ENCODE assay signal across 9 mouse cellular contexts in the genomic region with DNA sequence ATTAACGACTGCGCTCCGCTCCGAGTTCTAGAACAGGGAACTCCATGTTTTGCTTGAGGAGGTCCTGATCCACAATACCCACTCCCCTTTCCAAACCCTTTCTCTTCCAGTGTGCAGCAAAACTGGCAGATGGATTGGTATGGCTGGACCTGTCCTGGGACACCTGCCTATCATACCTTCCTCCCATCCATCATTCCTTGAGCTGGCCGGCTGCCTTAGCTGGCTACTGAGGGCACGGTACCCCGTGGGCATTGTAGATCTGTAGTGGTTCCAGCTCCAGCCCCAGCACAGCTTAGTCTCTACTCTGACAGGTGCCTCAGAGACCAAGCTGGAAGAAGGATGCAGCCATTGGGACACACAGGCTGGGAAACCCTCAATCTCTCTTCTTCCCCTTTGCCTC. TPM values are rescaled to one million over a fixed set of nuclear protein-coding genes. Genes with fewer than 3 reads are reported as not detected.
A peak's percentile ranks its signal among the peaks of the same experiment; 100 is the strongest.
DNase-seq lines count a peak whose midpoint lies in the region; ATAC-seq and TF ChIP-seq lines count a peak whose summit lies in the region.
"Had no signal": no experiment of that assay in that cellular context is flagged by ENCODE, and none has a peak within 500 bp of the region (broad histone marks: within the 10 kb centered on the region; RNA-seq: fewer than 3 reads in every experiment).

No protein-coding gene starts in this region.

- no peaks in the 10 kb centered on the region for H3K9me3 ChIP-seq in kidney, embryonic 16.5 days (ENCODE audit: low read length)
- H3K9me3 ChIP-seq in intestine, embryonic 16.5 days (ENCODE audit: control insufficient read depth, low read length): no peaks in the 10 kb centered on the region
- no peaks in the 10 kb centered on the region for H3K9me3 ChIP-seq in neural tube, embryonic 13.5 days

- 29% methylated on average over 7 of the region's 7 CpGs for WGBS in kidney, embryonic 16.5 days
- WGBS in intestine, embryonic 16.5 days: 19% methylated on average over 7 of the region's 7 CpGs
- WGBS in neural tube, embryonic 13.5 days: 25% methylated on average over 7 of the region's 7 CpGs

- 0 out of 2 replicates have a peak, but pooled peaks cover 17% of the 10 kb centered on the region for H3K36me3 ChIP-seq in kidney, embryonic 16.5 days (ENCODE audit: insufficient read depth, low read length)
- H3K36me3 ChIP-seq in intestine, embryonic 16.5 days (ENCODE audit: control insufficient read depth, insufficient read depth, low read length): no peaks in the 10 kb centered on the region
- peaks cover 19% of the 10 kb centered on the region; the same call in 1 of the 2 replicates for H3K36me3 ChIP-seq in neural tube, embryonic 13.5 days

- H3K27me3 ChIP-seq in kidney, embryonic 16.5 days (ENCODE audit: insufficient read depth, low read length): no peaks in the 10 kb centered on the region
- H3K27me3 ChIP-seq in intestine, embryonic 16.5 days (replicated peaks; ENCODE audit: control insufficient read depth, insufficient read depth, low read length): peaks cover 3% of the 10 kb centered on the region; the same call in 1 of the 2 replicates
- peaks cover 27% of the 10 kb centered on the region for H3K27me3 ChIP-seq in neural tube, embryonic 13.5 days

- DNase-seq in kidney, postnatal 36 days: no peak
- no peak for DNase-seq in thymus, postnatal 10 days (ENCODE audit: low spot score in 2 of 2)
- DNase-seq: layer of hippocampus, adult 9-11 months had no signal

- ATAC-seq in kidney, embryonic 16.5 days (ENCODE audit: low FRiP score, low TSS enrichment): no peak
- no peak for ATAC-seq in intestine, embryonic 16.5 days
- no peak for ATAC-seq in neural tube, embryonic 13.5 days (ENCODE audit: low read depth)
- ATAC-seq in erythroid progenitor cell, adult 5-6 weeks (replicated peaks; ENCODE audit: low FRiP score, poor library complexity, severe bottlenecking): no peak
- ATAC-seq in megakaryocyte progenitor cell, adult 5-6 weeks (replicated peaks; ENCODE audit: poor library complexity): no peak

- peak overlapping the region; percentile 68 for H3K4me3 ChIP-seq in kidney, embryonic 16.5 days (ENCODE audit: low read length)
- peak overlapping the region; percentile 62 for H3K4me3 ChIP-seq in embryonic fibroblast, embryonic 13.5 days (ENCODE audit: insufficient read depth, low read length)
- H3K4me3 ChIP-seq in intestine, embryonic 16.5 days (ENCODE audit: low read length): peak overlapping the region; percentile 67
- peak overlapping the region; percentile 51 for H3K4me3 ChIP-seq in neural tube, embryonic 13.5 days

- H3K4me1 ChIP-seq in kidney, embryonic 16.5 days (ENCODE audit: insufficient read depth, low read length): peaks cover 36% of the 10 kb centered on the region
- H3K4me1 ChIP-seq in embryonic fibroblast, embryonic 13.5 days (ENCODE audit: control insufficient read depth, insufficient read depth, low read length): peaks cover 8% of the 10 kb centered on the region
- H3K4me1 ChIP-seq in intestine, embryonic 16.5 days (ENCODE audit: control insufficient read depth, insufficient read depth, low read length): peaks cover 32% of the 10 kb centered on the region
- peaks cover 42% of the 10 kb centered on the region for H3K4me1 ChIP-seq in neural tube, embryonic 13.5 days (replicated peaks)

- TF ChIP-seq POLR2A in embryonic fibroblast, embryonic 13.5 days (IDR thresholded peaks at IDR 0.05; ENCODE audit: low read depth, low read length): no peak

- H3K4me2 ChIP-seq in kidney, embryonic 16.5 days (replicated peaks; ENCODE audit: low read depth, low read length): peak overlapping the region; percentile 98
- H3K4me2 ChIP-seq in intestine, embryonic 16.5 days (ENCODE audit: low read depth, low read length): peak overlapping the region; percentile 98; the same call in 1 of the 2 replicates
- peak overlapping the region; percentile 92 for H3K4me2 ChIP-seq in neural tube, embryonic 13.5 days

- TF ChIP-seq CTCF in embryonic fibroblast, embryonic 13.5 days (IDR thresholded peaks at IDR 0.05; ENCODE audit: borderline replicate concordance, insufficient read depth, low read length): no peak

- peak overlapping the region; percentile 93 for H3K9ac ChIP-seq in kidney, embryonic 16.5 days (replicated peaks; ENCODE audit: low read length)
- H3K9ac ChIP-seq in intestine, embryonic 16.5 days (ENCODE audit: low read depth, low read length): no peak overlapping the region
- H3K9ac ChIP-seq in neural tube, embryonic 13.5 days: peak overlapping the region; percentile 85

- H3K27ac ChIP-seq in kidney, embryonic 16.5 days (ENCODE audit: low read length): no peak overlapping the region
- no peak overlapping the region for H3K27ac ChIP-seq in embryonic fibroblast, embryonic 13.5 days (ENCODE audit: insufficient read depth, low read length)
- no peak overlapping the region for H3K27ac ChIP-seq in intestine, embryonic 16.5 days (ENCODE audit: low read length)
- H3K27ac ChIP-seq in neural tube, embryonic 13.5 days (replicated peaks): no peak overlapping the region

RNA-seq across cellular contexts. Expression of a gene that starts 1.6 kb away (rescaled TPM):
- polyA plus RNA-seq in kidney, embryonic 16.5 days (2015; fragmentation: Nextera tagmentation; extraction: Ambion mirVana): 198 and 237 TPM in 2 replicates
- polyA plus RNA-seq in embryonic fibroblast, embryonic 13.5 days (2011; ENCODE audit: insufficient read length, low read depth, missing spikeins): 21.8 and 23.1 TPM in 2 replicates
- polyA plus RNA-seq in intestine, embryonic 16.5 days (2015; fragmentation: Nextera tagmentation; extraction: Ambion mirVana): 252 and 271 TPM in 2 replicates
- polyA plus RNA-seq in neural tube, embryonic 13.5 days (2015; fragmentation: Nextera tagmentation; extraction: Ambion mirVana): 46.4 and 54.4 TPM in 2 replicates
- 101 and 127 TPM in 2 replicates for total RNA-seq in erythroid progenitor cell, adult 5-6 weeks (2015; ENCODE audit: low replicate concordance)
- 40.2 and 60.3 TPM in 2 replicates for total RNA-seq in erythroid progenitor cell, adult 5-6 weeks (2017; ENCODE audit: low replicate concordance)
- total RNA-seq in megakaryocyte progenitor cell, adult 5-6 weeks (2015): 54.0 and 55.0 TPM in 2 replicates
- 33.1 and 34.4 TPM in 2 replicates for total RNA-seq in megakaryocyte progenitor cell, adult 5-6 weeks (2017)

RNA-seq across cellular contexts. Expression of a gene that starts 5.0 kb away (rescaled TPM):
- polyA plus RNA-seq in kidney, embryonic 16.5 days (2015; fragmentation: Nextera tagmentation; extraction: Ambion mirVana): 62.1 and 70.5 TPM in 2 replicates
- 69.2 and 71.0 TPM in 2 replicates for polyA plus RNA-seq in embryonic fibroblast, embryonic 13.5 days (2011; ENCODE audit: insufficient read length, low read depth, missing spikeins)
- 23.5 and 25.4 TPM in 2 replicates for polyA plus RNA-seq in intestine, embryonic 16.5 days (2015; fragmentation: Nextera tagmentation; extraction: Ambion mirVana)
- polyA plus RNA-seq in neural tube, embryonic 13.5 days (2015; fragmentation: Nextera tagmentation; extraction: Ambion mirVana): 39.0 and 40.4 TPM in 2 replicates
- 0.72 TPM in 1 of 2 replicates, not detected in the other for total RNA-seq in erythroid progenitor cell, adult 5-6 weeks (2015; ENCODE audit: low replicate concordance)
- total RNA-seq in erythroid progenitor cell, adult 5-6 weeks (2017; ENCODE audit: low replicate concordance): 0.68 TPM in 1 of 2 replicates, not detected in the other
- 0.57 TPM in 1 of 2 replicates, not detected in the other for total RNA-seq in megakaryocyte progenitor cell, adult 5-6 weeks (2015)
- 10.1 TPM in 1 of 2 replicates, not detected in the other for total RNA-seq in megakaryocyte progenitor cell, adult 5-6 weeks (2017)

RNA-seq across cellular contexts. Expression of a gene that starts 9.2 kb away (rescaled TPM):
- 0.40 and 0.50 TPM in 2 replicates for polyA plus RNA-seq in kidney, embryonic 16.5 days (2015; fragmentation: Nextera tagmentation; extraction: Ambion mirVana)
- polyA plus RNA-seq in embryonic fibroblast, embryonic 13.5 days (2011; ENCODE audit: insufficient read length, low read depth, missing spikeins): 0.74 TPM in 1 of 2 replicates, not detected in the other
- polyA plus RNA-seq in intestine, embryonic 16.5 days (2015; fragmentation: Nextera tagmentation; extraction: Ambion mirVana): 0.29 and 0.51 TPM in 2 replicates
- polyA plus RNA-seq in neural tube, embryonic 13.5 days (2015; fragmentation: Nextera tagmentation; extraction: Ambion mirVana): 1.4 and 3.0 TPM in 2 replicates
- 525 and 583 TPM in 2 replicates for total RNA-seq in erythroid progenitor cell, adult 5-6 weeks (2015; ENCODE audit: low replicate concordance)
- total RNA-seq in erythroid progenitor cell, adult 5-6 weeks (2017; ENCODE audit: low replicate concordance): 86.0 and 101 TPM in 2 replicates
- not detected in 2 replicates for total RNA-seq in megakaryocyte progenitor cell, adult 5-6 weeks (2015)
- total RNA-seq in megakaryocyte progenitor cell, adult 5-6 weeks (2017): not detected in 2 replicates

RNA-seq across cellular contexts. Expression of a gene that starts 9.9 kb away (rescaled TPM):
- polyA plus RNA-seq in kidney, embryonic 16.5 days (2015; fragmentation: Nextera tagmentation; extraction: Ambion mirVana): 239 and 250 TPM in 2 replicates
- 56.2 and 77.9 TPM in 2 replicates for polyA plus RNA-seq in embryonic fibroblast, embryonic 13.5 days (2011; ENCODE audit: insufficient read length, low read depth, missing spikeins)
- 149 and 171 TPM in 2 replicates for polyA plus RNA-seq in intestine, embryonic 16.5 days (2015; fragmentation: Nextera tagmentation; extraction: Ambion mirVana)
- 279 and 287 TPM in 2 replicates for polyA plus RNA-seq in neural tube, embryonic 13.5 days (2015; fragmentation: Nextera tagmentation; extraction: Ambion mirVana)
- 50.1 and 67.9 TPM in 2 replicates for total RNA-seq in erythroid progenitor cell, adult 5-6 weeks (2015; ENCODE audit: low replicate concordance)
- 32.1 and 39.3 TPM in 2 replicates for total RNA-seq in erythroid progenitor cell, adult 5-6 weeks (2017; ENCODE audit: low replicate concordance)
- 66.3 and 72.0 TPM in 2 replicates for total RNA-seq in megakaryocyte progenitor cell, adult 5-6 weeks (2015)
- 77.3 and 86.5 TPM in 2 replicates for total RNA-seq in megakaryocyte progenitor cell, adult 5-6 weeks (2017)

RNA-seq across cellular contexts. Expression of a gene that starts 11.5 kb away (rescaled TPM):
- 0.72 and 1.9 TPM in 2 replicates for polyA plus RNA-seq in kidney, embryonic 16.5 days (2015; fragmentation: Nextera tagmentation; extraction: Ambion mirVana)
- polyA plus RNA-seq in embryonic fibroblast, embryonic 13.5 days (2011; ENCODE audit: insufficient read length, low read depth, missing spikeins): not detected in 2 replicates
- 0.68 TPM in 1 of 2 replicates, not detected in the other for polyA plus RNA-seq in intestine, embryonic 16.5 days (2015; fragmentation: Nextera tagmentation; extraction: Ambion mirVana)
- polyA plus RNA-seq in neural tube, embryonic 13.5 days (2015; fragmentation: Nextera tagmentation; extraction: Ambion mirVana): 1.2 TPM in 2 replicates
- total RNA-seq in erythroid progenitor cell, adult 5-6 weeks (2015; ENCODE audit: low replicate concordance): 85.1 and 89.7 TPM in 2 replicates
- 31.5 and 39.7 TPM in 2 replicates for total RNA-seq in erythroid progenitor cell, adult 5-6 weeks (2017; ENCODE audit: low replicate concordance)
- 1.5 TPM in 1 of 2 replicates, not detected in the other for total RNA-seq in megakaryocyte progenitor cell, adult 5-6 weeks (2015)
- not detected in 2 replicates for total RNA-seq in megakaryocyte progenitor cell, adult 5-6 weeks (2017)
